Mouse (Mus musculus) olfactory bulb, adult 2 months (tissue): ENCODE data around the gene Atxn7l2. TPM values are rescaled to one million over a fixed set of nuclear protein-coding genes. Genes with fewer than 3 reads are reported as not detected.

Experiments used
- H3K27ac ChIP-seq: fragments of 200-500 bp; 2 replicates; pipeline ENCODE4 v1.5.1; 2012; ENCODE audit warnings: low read depth, low read length; ENCODE audit not compliant: insufficient read depth
- H3K4me1 ChIP-seq: fragments of 200-500 bp; 2 replicates; pipeline ENCODE4 v1.6.1; 2012; ENCODE audit warnings: low read length; ENCODE audit not compliant: control insufficient read depth, insufficient read depth
- H3K4me3 ChIP-seq: fragments of 200-500 bp; 2 replicates; pipeline ENCODE4 v1.5.1; 2012; ENCODE audit warnings: mild to moderate bottlenecking, low read depth, low read length, moderate library complexity; ENCODE audit not compliant: insufficient read depth
- CTCF ChIP-seq: fragments of 200-500 bp; IDR thresholded peaks from 2 replicates; pipeline ENCODE4 v1.5.1; 2012; ENCODE audit warnings: low read depth, mild to moderate bottlenecking, low read length, moderate library complexity; ENCODE audit not compliant: insufficient read depth
- POLR2A ChIP-seq: fragments of 200-500 bp; IDR thresholded peaks from 2 replicates; pipeline ENCODE4 v1.6.1; 2012; ENCODE audit warnings: mild to moderate bottlenecking, low read depth, low read length, moderate library complexity; ENCODE audit not compliant: insufficient read depth
- WGBS: fragments of 180-500 bp; shearing (Covaris S2); methylation state at CpG from one replicate; pipeline ENCODE4 v1.1.7; 2018; 5-methylcytosine and 5-hydroxymethylcytosine counted together
- polyA plus RNA-seq: library from polyadenylated mRNA; stranded (reverse); fragments of >200 nt; gene quantifications from 2 replicates; pipeline ENCODE4 v1.2.4, GENCODE M21; 2012; ENCODE audit warnings: low replicate concordance; ENCODE audit not compliant: missing spikeins, insufficient read depth, insufficient read length

The Atxn7l2 gene
- polyA plus RNA-seq, 1 experiment = not detected

GRCm38 (mm10) chr3:108199231-108199630 lies 11.5 kb downstream of the Atxn7l2 start:
- 98% methylated on average over 6 of the region's 6 CpGs for WGBS
- H3K4me3 ChIP-seq = no peak overlapping the region
- peak overlapping the region; percentile 91 for H3K27ac ChIP-seq
- peaks cover 56% of the 10 kb centered on the region for H3K4me1 ChIP-seq
- no peak for TF ChIP-seq POLR2A
- TF ChIP-seq CTCF = no peak

GRCm38 (mm10) chr3:108197066-108197497 lies 13.7 kb downstream of the Atxn7l2 start:
- WGBS = 12% methylated on average over 14 of the region's 14 CpGs
- TF ChIP-seq POLR2A = no peak
- no peak for TF ChIP-seq CTCF
- Histone ChIP-seq H3K4me1 (peaks cover 53% of the 10 kb centered on the region), H3K27ac (peak overlapping the region; percentile 92), H3K4me3 (peak overlapping the region; percentile 17)

- H3K4me1 ChIP-seq = peaks cover 45% of the 10 kb centered on the region
- H3K27ac ChIP-seq = peak overlapping the region; percentile 96
- no peak overlapping the region for H3K4me3 ChIP-seq
- TF ChIP-seq POLR2A (peak; percentile 16; the same call in 1 of the 2 replicates), CTCF (no peak; the same call in 1 of the 2 replicates)
- WGBS = 21% methylated on average over 7 of the region's 7 CpGs
Measured at GRCm38 (mm10) chr3:108195941-108196590, 14.7 kb downstream of the Atxn7l2 start.

- 90% methylated on average over 4 of the region's 4 CpGs for WGBS
- no peak for TF ChIP-seq POLR2A
- no peak for TF ChIP-seq CTCF
- no peak overlapping the region for H3K4me3 ChIP-seq
- peak overlapping the region; percentile 96 for H3K27ac ChIP-seq
- peaks cover 47% of the 10 kb centered on the region for H3K4me1 ChIP-seq
Measured at GRCm38 (mm10) chr3:108195287-108195686, 15.4 kb downstream of the Atxn7l2 start.

GRCm38 (mm10) chr3:108193686-108194085 lies 17.0 kb downstream of the Atxn7l2 start:
- WGBS = 42% methylated on average over 4 of the region's 4 CpGs
- no peak overlapping the region for H3K4me3 ChIP-seq
- TF ChIP-seq CTCF (no peak), POLR2A (no peak)
- peaks cover 49% of the 10 kb centered on the region for H3K4me1 ChIP-seq
- peak overlapping the region; percentile 88 for H3K27ac ChIP-seq

- Histone ChIP-seq H3K4me3 (peak overlapping the region; percentile 87), H3K4me1 (peaks cover 45% of the 10 kb centered on the region), H3K27ac (peak overlapping the region; percentile 48)
- WGBS = 22% methylated on average over 5 of the region's 5 CpGs
- TF ChIP-seq CTCF (no peak), POLR2A (no peak)
Measured at GRCm38 (mm10) chr3:108189897-108190296, 20.8 kb downstream of the Atxn7l2 start.

GRCm38 (mm10) chr3:108188716-108189490 lies 21.8 kb downstream of the Atxn7l2 start:
- Histone ChIP-seq H3K4me3 (peak overlapping the region; percentile 87), H3K4me1 (peaks cover 41% of the 10 kb centered on the region), H3K27ac (peak overlapping the region; percentile 48)
- TF ChIP-seq POLR2A (no peak), CTCF (no peak)
- 57% methylated on average over 9 of the region's 9 CpGs for WGBS

GRCm38 (mm10) chr3:108187111-108187795 lies 23.5 kb downstream of the Atxn7l2 start:
- peak overlapping the region; percentile 63 for H3K27ac ChIP-seq
- peaks cover 32% of the 10 kb centered on the region for H3K4me1 ChIP-seq
- 32% methylated on average over 20 of the region's 20 CpGs for WGBS
- H3K4me3 ChIP-seq = peak overlapping the region; percentile 87
- TF ChIP-seq POLR2A (no peak), CTCF (no peak)
